Mouse (Mus musculus) embryonic fibroblast, embryonic 13.5 days (primary cell): Measurements from ENCODE around the gene Agr2. TPM values are rescaled to one million over a fixed set of nuclear protein-coding genes. Genes with fewer than 3 reads are reported as not detected.

Experiments used
- H3K27ac ChIP-seq: 2 replicates; pipeline ENCODE4 v1.5.1; 2012; ENCODE audit warnings: low read length, control low read depth, inconsistent platforms; ENCODE audit not compliant: insufficient read depth
- H3K4me1 ChIP-seq: 2 replicates; pipeline ENCODE4 v1.6.1; 2011; ENCODE audit warnings: low read length; ENCODE audit not compliant: control insufficient read depth, insufficient read depth
- H3K4me3 ChIP-seq: 2 replicates; pipeline ENCODE4 v1.5.1; 2011; ENCODE audit warnings: mild to moderate bottlenecking, control low read depth, low read length; ENCODE audit not compliant: insufficient read depth
- CTCF ChIP-seq: IDR thresholded peaks from 2 replicates; pipeline ENCODE4 v1.5.1; 2011; ENCODE audit warnings: mild to moderate bottlenecking, control low read depth, low read length, moderate library complexity, borderline replicate concordance; ENCODE audit not compliant: insufficient read depth
- POLR2A ChIP-seq: IDR thresholded peaks from 2 replicates; pipeline ENCODE4 v1.6.1; 2011; ENCODE audit warnings: low read depth, mild to moderate bottlenecking, control low read depth, low read length, moderate library complexity
- polyA plus RNA-seq: library from polyadenylated mRNA; stranded (reverse); fragments of >200 nt; gene quantifications from 2 replicates; pipeline ENCODE4 v1.2.4, GENCODE M21; 2011; ENCODE audit warnings: low read depth; ENCODE audit not compliant: missing spikeins, insufficient read length

Gene Agr2
- not detected in 2 replicates for polyA plus RNA-seq

- no peak within 1 kb of the TSS for H3K27ac ChIP-seq
- no peak within 1 kb of the TSS for H3K4me3 ChIP-seq
- TF ChIP-seq POLR2A (no peak), CTCF (no peak)
- H3K4me1 ChIP-seq: no peaks in the 10 kb centered on the region
Measured at GRCm38 (mm10) chr12:35992711-35993110, at the start of gene Agr2. TSS of gene Agr2 (plus strand) at chr12:35992907.

DNA sequence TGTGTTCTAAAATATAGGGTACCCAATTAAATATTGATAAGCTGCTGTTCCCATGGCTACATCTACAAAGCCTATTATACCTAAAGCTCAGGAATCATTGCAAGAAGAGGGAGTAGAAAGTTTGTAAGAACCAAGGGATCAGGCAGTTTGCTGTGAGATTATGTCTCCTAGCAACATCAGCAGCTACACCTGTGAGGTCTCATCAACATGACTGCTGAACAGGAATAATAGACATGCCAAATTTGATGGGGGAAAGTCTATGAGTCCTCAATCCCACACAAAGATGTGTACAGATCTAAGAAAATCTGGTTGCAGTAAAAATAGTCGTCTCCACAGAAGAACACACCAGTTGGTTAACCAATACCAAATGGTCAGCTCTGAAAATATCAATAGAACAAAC is 41.0 kb upstream of the Agr2 start:
- Histone ChIP-seq H3K4me3 (no peak overlapping the region), H3K4me1 (no peaks in the 10 kb centered on the region), H3K27ac (no peak overlapping the region)
- TF ChIP-seq POLR2A (no peak), CTCF (no peak)

GRCm38 (mm10) chr12:35957235-35957634 is 35.5 kb upstream of the Agr2 start:
- no peaks in the 10 kb centered on the region for H3K4me1 ChIP-seq
- no peak overlapping the region for H3K27ac ChIP-seq
- H3K4me3 ChIP-seq: no peak overlapping the region
- TF ChIP-seq POLR2A (no peak), CTCF (no peak)

DNA sequence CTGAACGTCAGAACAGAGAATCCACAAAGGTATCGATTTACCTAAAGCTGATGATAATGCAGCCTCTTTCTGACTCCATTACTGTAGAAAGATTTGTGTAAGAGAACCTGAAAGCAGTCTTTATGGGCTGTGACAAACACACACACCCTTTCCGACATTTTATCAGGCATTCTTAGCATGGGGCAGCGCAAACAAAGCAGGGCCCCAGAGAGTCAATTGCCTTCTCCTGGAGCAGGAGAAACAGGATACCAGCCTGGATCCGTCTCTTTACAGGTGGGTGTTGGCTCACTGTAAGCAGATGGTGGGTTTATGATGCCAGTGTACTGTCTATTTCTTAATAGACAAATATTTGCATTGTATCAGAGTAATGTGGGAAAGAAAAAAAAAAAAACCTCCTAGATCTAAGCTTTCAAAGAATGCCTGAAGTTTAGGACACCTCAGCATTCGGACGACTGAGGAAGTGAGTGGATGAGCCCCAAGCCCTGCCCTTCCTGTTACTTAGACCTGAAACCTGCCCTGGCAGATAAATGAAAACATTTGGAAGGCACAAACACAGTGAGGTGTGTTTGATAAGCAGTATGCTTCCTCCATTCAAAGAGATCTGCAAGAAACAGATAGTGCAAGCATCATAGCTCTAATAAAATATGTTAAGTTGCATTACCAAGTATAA is 26.5 kb upstream of the Agr2 start:
- no peak for TF ChIP-seq POLR2A
- TF ChIP-seq CTCF: no peak
- Histone ChIP-seq H3K4me3 (no peak overlapping the region), H3K27ac (no peak overlapping the region), H3K4me1 (no peaks in the 10 kb centered on the region)

GRCm38 (mm10) chr12:35966768-35967141 is 26.0 kb upstream of the Agr2 start:
- Histone ChIP-seq H3K4me3 (no peak overlapping the region), H3K27ac (no peak overlapping the region), H3K4me1 (no peaks in the 10 kb centered on the region)
- no peak for TF ChIP-seq CTCF
- TF ChIP-seq POLR2A: no peak

- TF ChIP-seq CTCF: no peak
- no peak for TF ChIP-seq POLR2A
- Histone ChIP-seq H3K27ac (no peak overlapping the region), H3K4me3 (no peak overlapping the region)
Measured at GRCm38 (mm10) chr12:35975898-35976297, 16.8 kb upstream of the Agr2 start.

GRCm38 (mm10) chr12:35977633-35978246 is 15.0 kb upstream of the Agr2 start:
- no peaks in the 10 kb centered on the region for H3K4me1 ChIP-seq
- H3K27ac ChIP-seq: no peak overlapping the region
- TF ChIP-seq CTCF: no peak
- no peak for TF ChIP-seq POLR2A
- H3K4me3 ChIP-seq: no peak overlapping the region

More at GRCm38 (mm10) chr12:35975898-35976297, 16.8 kb upstream of the Agr2 start:
- no peaks in the 10 kb centered on the region for H3K4me1 ChIP-seq

DNA sequence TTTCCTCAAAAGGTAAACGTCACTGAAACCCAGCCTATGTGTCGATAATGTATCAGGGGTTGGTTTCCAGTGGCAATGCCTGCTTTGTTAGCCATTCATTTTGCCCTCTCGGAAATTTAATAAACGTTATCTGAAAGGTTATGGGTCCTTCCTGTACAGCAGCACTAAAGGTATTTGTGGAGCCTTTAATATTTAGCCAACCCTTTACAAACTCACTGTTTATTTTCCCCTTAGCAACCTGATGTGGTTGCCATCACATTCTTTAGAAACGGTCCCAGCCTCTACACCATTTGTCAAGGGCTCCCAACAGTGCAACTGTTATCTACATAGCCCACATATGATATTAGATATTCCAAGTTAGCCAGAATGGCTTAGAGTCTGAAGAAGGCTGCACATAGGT is 13.1 kb upstream of the Agr2 start:
- H3K27ac ChIP-seq: no peak overlapping the region
- H3K4me3 ChIP-seq: no peak overlapping the region
- H3K4me1 ChIP-seq: no peaks in the 10 kb centered on the region
- TF ChIP-seq POLR2A: no peak
- no peak for TF ChIP-seq CTCF

- H3K27ac ChIP-seq: no peak overlapping the region
- H3K4me3 ChIP-seq: no peak overlapping the region
- no peak for TF ChIP-seq POLR2A
- TF ChIP-seq CTCF: no peak
- no peaks in the 10 kb centered on the region for H3K4me1 ChIP-seq
Measured at GRCm38 (mm10) chr12:35981732-35982360, 10.9 kb upstream of the Agr2 start.

GRCm38 (mm10) chr12:35983472-35983871 is 9.2 kb upstream of the Agr2 start:
- Histone ChIP-seq H3K4me3 (no peak overlapping the region), H3K4me1 (no peaks in the 10 kb centered on the region), H3K27ac (no peak overlapping the region)
- TF ChIP-seq CTCF (no peak), POLR2A (no peak)
